Mouse (Mus musculus) midbrain, embryonic 11.5 days (tissue): ENCODE results near the gene Iqschfp. TPM values are rescaled to one million over a fixed set of nuclear protein-coding genes. Genes with fewer than 3 reads are reported as not detected.

ENCODE experiments used
- ATAC-seq: fragments of 200-750 bp; cut with Nextera tagmentation; 2 replicates; pipeline ENCODE4 v1.8.0; 2017; ENCODE audit warnings: moderate TSS enrichment, moderate library complexity; ENCODE audit not compliant: low FRiP score
- DNase-seq: peaks from one replicate; pipeline ENCODE4 v3.0.0; 2015; ENCODE audit warnings: low spot score; ENCODE audit errors: missing footprints
- H3K27ac ChIP-seq: fragments of 300-500 bp; sonication (generic); 2 replicates; pipeline ENCODE4 v1.5.1; 2014; ENCODE audit warnings: low read depth, low read length
- H3K27me3 ChIP-seq: fragments of 300-500 bp; sonication (generic); 2 replicates; pipeline ENCODE4 v1.6.1; 2014; ENCODE audit warnings: mild to moderate bottlenecking, low read length, moderate library complexity, mixed read lengths; ENCODE audit not compliant: control insufficient read depth, insufficient read depth
- H3K36me3 ChIP-seq: fragments of 300-500 bp; sonication (generic); 2 replicates; pipeline ENCODE4 v1.6.1; 2014; ENCODE audit warnings: mild to moderate bottlenecking, low read length, moderate library complexity, mixed read lengths; ENCODE audit not compliant: control insufficient read depth, insufficient read depth
- H3K4me1 ChIP-seq: fragments of 300-500 bp; sonication (generic); 2 replicates; pipeline ENCODE4 v1.6.1; 2014; ENCODE audit warnings: low read length; ENCODE audit not compliant: control insufficient read depth, insufficient read depth
- H3K4me2 ChIP-seq: fragments of 300-500 bp; sonication (generic); 2 replicates; pipeline ENCODE4 v1.6.1; 2014; ENCODE audit warnings: mild to moderate bottlenecking, moderate library complexity
- H3K4me3 ChIP-seq: fragments of 300-500 bp; sonication (generic); 2 replicates; pipeline ENCODE4 v1.5.1; 2014; ENCODE audit warnings: low read depth, low read length
- H3K9ac ChIP-seq: fragments of 300-500 bp; sonication (generic); 2 replicates; pipeline ENCODE4 v1.6.1; 2014; ENCODE audit warnings: low read length
- H3K9me3 ChIP-seq: fragments of 300-500 bp; sonication (generic); 2 replicates; pipeline ENCODE4 v1.6.1; 2016; ENCODE audit warnings: low read length; ENCODE audit not compliant: control insufficient read depth
- WGBS: fragments of 180-500 bp; shearing (Covaris S2); extraction: QIAGEN DNeasy Blood & Tissue Kit; methylation state at CpG from one replicate; pipeline ENCODE4 v1.1.7; 2014; 5-methylcytosine and 5-hydroxymethylcytosine counted together
- polyA plus RNA-seq: library from polyadenylated mRNA; unstranded; fragments of >200 nt; fragmentation: Nextera tagmentation; extraction: Ambion mirVana; gene quantifications from 2 replicates; pipeline ENCODE4 v1.2.1, GENCODE M21; 2014

Iqschfp gene
- polyA plus RNA-seq, 1 experiment from 2014 or later, result 2.6 TPM

DNA sequence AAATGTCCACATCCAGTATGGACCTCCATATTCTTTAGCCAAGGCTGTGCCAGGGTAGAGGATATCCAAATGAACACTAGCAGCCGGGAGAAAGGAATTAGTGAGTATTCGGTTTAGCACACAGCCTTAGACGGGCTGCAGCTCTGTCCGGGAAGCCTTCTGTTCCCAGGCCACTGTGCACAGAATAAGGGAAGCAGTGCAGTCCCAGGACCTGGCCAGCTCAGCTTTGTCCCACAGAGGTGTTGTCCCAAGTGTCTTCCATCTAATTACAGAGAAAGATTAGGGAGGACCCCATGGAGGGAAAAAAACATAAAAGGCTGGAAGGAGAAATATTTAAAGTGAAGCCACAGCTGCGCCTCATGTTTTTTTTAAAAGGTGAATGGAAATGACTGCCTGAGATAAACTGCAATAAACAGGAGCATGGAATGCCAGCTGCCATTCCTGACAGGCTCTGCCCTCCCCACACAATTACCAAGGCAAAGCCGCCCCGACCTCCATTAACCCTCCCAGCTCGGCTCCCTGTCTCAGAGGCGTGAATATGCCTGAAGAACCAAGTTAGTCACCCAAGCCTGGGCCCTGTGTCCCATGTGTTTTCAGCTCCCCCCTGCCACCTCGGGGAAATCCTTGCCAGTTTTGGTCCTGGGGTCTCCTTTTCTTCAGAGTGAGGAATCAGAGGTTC, 695.7 kb downstream of the Iqschfp start:
- no peak overlapping the region for H3K9ac ChIP-seq
- H3K27me3 ChIP-seq, result no peaks in the 10 kb centered on the region
- 50% methylated on average over 10 of the region's 10 CpGs for WGBS
- peak; percentile 45 for ATAC-seq
- H3K4me3 ChIP-seq, result no peak overlapping the region
- H3K4me1 ChIP-seq, result peaks cover 41% of the 10 kb centered on the region
- no peaks in the 10 kb centered on the region for H3K36me3 ChIP-seq
- H3K4me2 ChIP-seq, result no peak overlapping the region
- no peak for DNase-seq
- peak overlapping the region; percentile 74 for H3K27ac ChIP-seq
- no peaks in the 10 kb centered on the region for H3K9me3 ChIP-seq

DNA sequence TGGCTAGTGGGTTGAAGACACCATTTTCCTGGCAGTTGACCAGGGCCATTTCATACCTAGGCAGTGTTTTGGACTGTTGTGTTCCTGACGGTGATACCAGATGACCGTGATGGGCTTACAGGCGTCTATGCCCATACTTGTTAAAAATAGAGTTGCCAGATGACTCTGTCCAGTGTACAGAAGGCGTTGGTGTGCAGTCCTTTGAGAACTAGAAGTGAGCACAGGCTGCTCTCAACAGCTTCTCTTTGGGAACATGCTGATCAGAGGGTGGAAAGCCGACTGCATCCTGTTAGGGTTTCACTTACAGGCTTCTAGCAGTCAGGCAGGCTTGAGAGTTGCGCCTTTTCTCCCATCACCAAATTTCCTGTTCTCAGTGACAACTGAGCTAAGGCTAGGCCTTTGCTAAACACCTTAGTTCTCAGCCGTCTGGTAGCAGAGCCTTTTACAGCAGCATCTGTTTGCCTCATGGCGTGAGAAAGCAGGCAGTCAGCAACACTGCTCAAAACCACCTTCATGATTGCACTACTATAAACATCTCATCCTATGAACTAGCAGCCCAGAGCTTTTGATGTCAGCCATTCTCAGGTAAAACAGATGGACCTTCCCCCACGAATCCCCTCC, 697.3 kb downstream of the Iqschfp start:
- H3K36me3 ChIP-seq, result no peaks in the 10 kb centered on the region
- peaks cover 27% of the 10 kb centered on the region for H3K4me1 ChIP-seq
- no peaks in the 10 kb centered on the region for H3K27me3 ChIP-seq
- H3K27ac ChIP-seq, result no peak overlapping the region
- no peak overlapping the region for H3K4me2 ChIP-seq
- DNase-seq, result no peak
- no peak for ATAC-seq
- no peak overlapping the region for H3K4me3 ChIP-seq
- H3K9me3 ChIP-seq, result no peaks in the 10 kb centered on the region
- no peak overlapping the region for H3K9ac ChIP-seq
- 87% methylated on average over 9 of the region's 9 CpGs for WGBS

DNA sequence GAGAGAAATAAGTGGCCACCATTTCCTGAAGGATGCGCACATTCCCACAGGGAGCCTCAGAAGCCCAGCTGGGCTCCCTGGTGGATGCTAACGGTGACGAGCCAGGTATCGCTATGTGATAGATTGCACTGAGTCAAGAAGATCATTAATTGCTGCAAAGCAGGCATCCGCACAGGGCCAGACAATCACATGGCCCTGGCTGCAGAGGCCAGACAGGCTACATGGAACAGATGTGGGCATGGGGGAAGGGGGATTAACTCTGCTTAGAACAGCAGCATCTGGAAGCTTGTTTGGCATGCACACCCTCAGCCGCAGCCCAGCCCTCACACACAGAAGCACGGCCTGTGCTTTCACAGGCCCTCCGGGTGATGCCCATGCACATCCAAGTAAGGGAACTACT, 698.4 kb downstream of the Iqschfp start:
- Histone ChIP-seq H3K4me1 (peaks cover 22% of the 10 kb centered on the region), H3K4me2 (no peak overlapping the region)
- ATAC-seq, result peak; percentile 33; the same call in 1 of the 2 replicates

GRCm38 (mm10) chr3:68592575-68592974, 700.5 kb downstream of the Iqschfp start:
- no peak overlapping the region for H3K4me3 ChIP-seq
- H3K36me3 ChIP-seq, result no peaks in the 10 kb centered on the region
- ATAC-seq (no peak), DNase-seq (no peak)
- 88% methylated on average over 10 of the region's 10 CpGs for WGBS
- H3K4me2 ChIP-seq, result no peak overlapping the region
- H3K9ac ChIP-seq, result no peak overlapping the region
- H3K4me1 ChIP-seq, result peaks cover 15% of the 10 kb centered on the region
- H3K27me3 ChIP-seq, result no peaks in the 10 kb centered on the region
- H3K27ac ChIP-seq, result no peak overlapping the region
- no peaks in the 10 kb centered on the region for H3K9me3 ChIP-seq

More for the DNA sequence above, 698.4 kb downstream of the Iqschfp start:
- no peaks in the 10 kb centered on the region for H3K27me3 ChIP-seq
- no peak for DNase-seq
- H3K36me3 ChIP-seq, result no peaks in the 10 kb centered on the region
- no peak overlapping the region for H3K9ac ChIP-seq
- no peaks in the 10 kb centered on the region for H3K9me3 ChIP-seq
- H3K27ac ChIP-seq, result no peak overlapping the region
- no peak overlapping the region for H3K4me3 ChIP-seq
- WGBS, result 73% methylated on average over 8 of the region's 8 CpGs

- H3K9ac ChIP-seq, result no peak overlapping the region
- H3K9me3 ChIP-seq, result no peaks in the 10 kb centered on the region
- H3K36me3 ChIP-seq, result no peaks in the 10 kb centered on the region
- ATAC-seq, result no peak
- WGBS, result 52% methylated on average over 12 of the region's 12 CpGs
- H3K4me2 ChIP-seq, result no peak overlapping the region
- no peak overlapping the region for H3K27ac ChIP-seq
- H3K4me3 ChIP-seq, result no peak overlapping the region
- peaks cover 15% of the 10 kb centered on the region for H3K4me1 ChIP-seq
- DNase-seq, result no peak
- no peaks in the 10 kb centered on the region for H3K27me3 ChIP-seq
Measured at GRCm38 (mm10) chr3:68593073-68593867, 701.2 kb downstream of the Iqschfp start.

DNA sequence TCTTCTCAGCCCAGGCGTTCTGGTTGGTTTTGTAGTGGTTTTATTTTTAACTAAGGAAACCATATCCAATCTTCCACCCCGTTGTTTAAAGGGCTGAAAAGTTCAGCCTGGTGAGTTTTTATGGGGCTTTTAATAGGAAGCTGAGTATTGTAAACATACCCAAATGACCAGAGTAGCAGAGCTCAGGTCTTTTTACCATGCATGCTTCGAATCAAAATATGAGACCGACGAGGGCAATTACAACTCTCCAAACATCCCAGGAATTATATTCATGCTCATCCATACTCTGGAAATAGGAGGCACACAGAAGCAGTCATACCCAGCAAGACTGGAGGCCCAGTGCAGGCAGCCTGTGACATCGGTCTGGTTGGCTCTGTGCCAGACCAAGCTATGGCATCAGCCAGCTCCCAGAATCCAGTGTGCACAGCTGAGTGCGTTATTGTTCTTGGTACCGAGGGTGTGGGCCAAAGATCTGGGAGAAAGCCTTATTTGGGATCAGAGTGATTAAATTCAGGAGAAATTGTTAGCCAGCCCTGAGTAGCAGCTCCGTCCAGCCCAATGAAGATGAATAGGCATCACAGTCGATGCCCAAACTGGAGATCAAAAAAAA, 703.4 kb downstream of the Iqschfp start:
- no peak overlapping the region for H3K9ac ChIP-seq
- H3K27ac ChIP-seq, result no peak overlapping the region
- no peak for DNase-seq
- H3K4me1 ChIP-seq, result peaks cover 9% of the 10 kb centered on the region
- WGBS, result 83% methylated on average over 10 of the region's 10 CpGs
- H3K4me3 ChIP-seq, result no peak overlapping the region
- H3K36me3 ChIP-seq, result no peaks in the 10 kb centered on the region
- H3K27me3 ChIP-seq, result no peaks in the 10 kb centered on the region
- ATAC-seq, result no peak
- no peaks in the 10 kb centered on the region for H3K9me3 ChIP-seq
- H3K4me2 ChIP-seq, result no peak overlapping the region

- no peak for ATAC-seq
- H3K4me1 ChIP-seq, result peaks cover 8% of the 10 kb centered on the region; the same call in 1 of the 2 replicates
- no peak overlapping the region for H3K4me3 ChIP-seq
- H3K9me3 ChIP-seq, result no peaks in the 10 kb centered on the region
- no peaks in the 10 kb centered on the region for H3K36me3 ChIP-seq
- no peak for DNase-seq
- H3K27me3 ChIP-seq, result no peaks in the 10 kb centered on the region
- no peak overlapping the region for H3K9ac ChIP-seq
- H3K27ac ChIP-seq, result no peak overlapping the region
- WGBS, result 92% methylated on average over 4 of the region's 4 CpGs
- no peak overlapping the region for H3K4me2 ChIP-seq
Measured at GRCm38 (mm10) chr3:68596938-68597337, 704.9 kb downstream of the Iqschfp start.

DNA sequence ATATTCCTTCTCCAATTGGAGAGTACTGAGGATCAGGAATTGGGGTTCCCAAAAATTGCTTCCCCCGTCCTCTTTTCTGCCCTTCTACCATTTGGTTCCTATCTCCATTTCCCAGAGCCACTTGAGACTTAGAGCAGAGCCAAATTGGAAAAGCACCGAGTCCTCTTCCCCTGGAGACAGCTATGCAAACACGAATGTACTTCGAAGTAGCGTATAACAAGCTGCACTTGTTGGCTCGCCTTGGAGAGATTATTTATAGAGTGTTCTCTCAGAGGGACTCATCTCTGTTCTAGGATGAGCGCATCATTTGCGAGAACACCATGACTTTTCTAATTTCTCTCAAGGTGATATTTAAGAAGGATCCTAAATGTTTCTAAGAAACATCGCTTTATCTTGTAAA, 710.9 kb downstream of the Iqschfp start:
- no peaks in the 10 kb centered on the region for H3K36me3 ChIP-seq
- peaks cover 4% of the 10 kb centered on the region; the same call in 1 of the 2 replicates for H3K4me1 ChIP-seq
- ATAC-seq, result no peak
- H3K27me3 ChIP-seq, result no peaks in the 10 kb centered on the region
- no peak overlapping the region for H3K4me3 ChIP-seq
- no peak for DNase-seq
- H3K9me3 ChIP-seq, result no peaks in the 10 kb centered on the region
- no peak overlapping the region for H3K4me2 ChIP-seq
- 91% methylated on average over 9 of the region's 9 CpGs for WGBS
- H3K27ac ChIP-seq, result no peak overlapping the region
- no peak overlapping the region for H3K9ac ChIP-seq
